Mouse (Mus musculus) naive thymus-derived CD4-positive, alpha-beta T cell, adult 2 months (primary cell): Measurements from ENCODE around the gene Bola2.

Experiments used
- DNase-seq: peaks from one replicate; pipeline ENCODE4 v3.0.0-alpha.2; 2011; ENCODE audit warnings: low read depth

The Bola2 gene

DNA sequence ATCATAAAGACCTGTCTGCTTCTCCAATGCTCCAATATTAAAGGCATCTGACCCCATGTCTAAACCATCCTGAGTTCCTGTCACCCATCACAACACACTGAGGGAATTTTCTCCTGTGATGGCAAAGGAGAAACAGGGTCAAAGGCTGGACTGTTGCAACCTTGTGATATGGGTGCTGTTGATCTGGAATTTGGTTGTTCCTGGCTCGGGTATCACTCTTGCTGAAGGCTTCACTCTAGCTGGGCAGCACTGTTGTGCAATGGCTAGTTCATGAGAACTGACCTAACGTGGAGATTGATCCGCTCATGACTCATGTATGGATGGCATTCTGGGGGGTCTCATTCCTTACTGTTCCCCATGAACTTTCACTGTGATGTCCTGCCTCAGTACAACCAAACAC, 6.2 kb upstream of the Bola2 start:
- no peak for DNase-seq

DNA sequence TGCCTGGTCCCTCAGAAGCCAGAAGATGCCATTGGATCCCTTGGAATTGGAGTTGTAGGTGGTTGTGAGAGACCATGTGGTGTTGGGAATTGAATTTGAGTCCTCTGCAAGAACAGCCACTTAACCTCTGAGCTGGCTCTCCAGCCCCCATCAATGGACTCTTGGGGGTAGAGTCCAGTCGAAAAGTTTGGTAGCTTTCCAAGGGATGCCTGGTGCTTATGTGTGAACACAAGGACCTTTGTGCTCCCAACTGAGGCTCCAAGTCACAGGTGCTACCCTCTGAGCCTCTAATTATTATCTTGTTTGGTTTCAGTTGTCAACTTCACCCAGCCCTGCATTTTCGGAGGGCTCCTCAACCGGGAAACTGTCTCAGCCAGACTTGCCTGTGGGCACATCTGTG, 4.5 kb upstream of the Bola2 start:
- DNase-seq = no peak

DNA sequence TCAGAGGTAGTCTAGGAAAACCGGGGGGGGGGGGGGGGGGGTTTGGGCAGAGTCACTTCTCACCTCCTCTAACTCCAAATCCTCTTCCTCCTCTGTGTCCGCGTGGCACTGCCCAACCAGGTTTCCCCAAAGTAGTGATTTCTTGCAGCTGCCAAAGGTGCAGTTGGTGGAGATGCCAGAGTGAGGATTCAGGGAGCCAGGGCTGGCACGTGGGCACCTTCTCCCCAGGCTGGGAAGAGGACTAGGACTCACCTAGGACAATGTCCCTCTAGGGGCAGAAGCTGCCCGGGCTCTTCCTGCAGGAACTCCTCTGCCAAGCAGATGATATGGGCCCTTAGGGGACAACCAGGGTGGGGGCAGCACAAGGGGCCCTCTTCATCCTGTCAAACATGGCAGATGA, 3.5 kb upstream of the Bola2 start:
- DNase-seq = no peak

DNA sequence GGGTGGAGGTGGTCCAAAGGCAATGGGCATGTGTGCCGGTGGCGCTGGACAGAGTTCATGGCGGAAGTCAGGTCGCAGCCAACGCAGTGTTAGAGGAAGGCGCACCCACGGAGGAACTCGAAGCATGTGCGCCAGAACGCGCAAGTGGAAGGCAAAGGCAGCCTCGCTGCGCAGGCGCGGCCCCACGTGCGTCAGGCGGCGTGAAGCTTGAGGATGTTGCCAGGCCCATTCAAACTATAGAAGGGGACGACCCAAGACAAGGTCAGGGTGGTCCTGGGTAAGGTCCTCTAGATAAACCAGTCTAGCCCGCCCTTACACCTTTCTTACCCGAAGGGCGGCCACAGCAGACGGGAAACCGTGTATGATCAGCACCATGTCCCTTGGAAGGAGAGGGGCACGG, 2.8 kb upstream of the Bola2 start:
- DNase-seq = no peak

DNA sequence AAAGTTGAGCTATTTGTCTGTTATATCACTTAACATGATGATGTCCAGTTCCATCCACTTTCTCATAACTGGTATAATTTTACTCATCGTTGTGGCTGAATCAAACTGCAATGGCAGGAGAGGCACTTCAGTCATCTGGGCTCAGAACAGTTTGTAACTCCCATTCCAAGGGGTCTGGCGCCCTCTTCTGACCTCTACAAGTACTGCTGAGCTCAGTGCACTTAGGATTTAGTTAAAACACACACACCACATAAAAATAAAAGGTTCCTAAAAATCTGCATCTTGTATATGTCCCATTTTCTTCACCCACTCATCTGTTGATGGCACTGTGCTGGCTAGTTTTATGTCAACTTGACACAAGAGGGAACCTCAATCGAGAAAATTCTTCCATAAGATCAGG, 1.9 kb upstream of the Bola2 start:
- DNase-seq = peak; percentile 95

DNA sequence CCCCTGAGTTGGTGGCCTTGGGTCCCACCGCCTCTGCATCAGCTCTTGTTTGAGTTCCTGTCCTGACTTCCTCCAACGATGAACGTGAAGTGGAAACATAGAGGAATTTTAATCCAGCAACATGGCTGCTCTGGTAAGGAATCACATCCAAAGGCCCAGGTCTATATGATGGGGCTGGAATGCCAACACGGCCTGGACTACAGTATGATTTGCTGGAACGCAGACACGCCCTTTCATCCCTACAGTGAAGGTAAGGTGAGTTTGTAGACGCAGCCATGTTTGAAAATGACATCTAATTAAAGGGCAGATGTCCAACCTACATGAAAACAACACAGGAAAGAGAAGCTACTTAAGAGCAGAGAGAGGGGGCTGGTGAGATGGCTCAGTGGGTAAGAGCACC, 1.4 kb upstream of the Bola2 start:
- DNase-seq = no peak

DNA sequence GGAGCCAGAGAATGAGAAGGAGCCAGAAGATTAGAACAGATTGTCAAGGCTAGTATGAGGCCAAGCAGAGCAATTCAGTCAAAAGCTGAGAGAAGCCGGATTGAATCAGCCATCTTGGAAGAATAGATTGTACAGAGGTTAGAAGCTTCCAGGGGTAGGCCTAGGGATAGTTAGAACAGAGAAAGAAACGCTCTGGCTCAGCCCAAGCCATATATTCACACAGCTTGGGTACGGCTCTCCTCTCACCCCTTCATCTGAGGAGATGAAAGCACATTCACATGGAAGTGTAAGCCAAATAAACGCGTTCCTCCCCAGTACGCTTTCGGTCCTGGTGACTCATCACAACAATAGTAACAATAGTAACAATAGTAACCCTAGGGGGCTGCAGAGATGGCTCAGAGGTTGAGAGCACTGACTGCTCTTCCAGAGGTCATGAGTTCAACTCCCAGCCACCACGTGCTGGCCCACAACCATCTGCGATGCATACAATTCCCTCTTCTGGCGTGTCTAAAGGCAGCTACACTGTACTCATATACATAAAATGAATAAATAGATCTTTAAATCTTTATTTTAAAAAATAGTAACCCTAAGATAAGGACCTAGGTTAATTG, 655 bp upstream of the Bola2 start:
- no peak for DNase-seq

DNA sequence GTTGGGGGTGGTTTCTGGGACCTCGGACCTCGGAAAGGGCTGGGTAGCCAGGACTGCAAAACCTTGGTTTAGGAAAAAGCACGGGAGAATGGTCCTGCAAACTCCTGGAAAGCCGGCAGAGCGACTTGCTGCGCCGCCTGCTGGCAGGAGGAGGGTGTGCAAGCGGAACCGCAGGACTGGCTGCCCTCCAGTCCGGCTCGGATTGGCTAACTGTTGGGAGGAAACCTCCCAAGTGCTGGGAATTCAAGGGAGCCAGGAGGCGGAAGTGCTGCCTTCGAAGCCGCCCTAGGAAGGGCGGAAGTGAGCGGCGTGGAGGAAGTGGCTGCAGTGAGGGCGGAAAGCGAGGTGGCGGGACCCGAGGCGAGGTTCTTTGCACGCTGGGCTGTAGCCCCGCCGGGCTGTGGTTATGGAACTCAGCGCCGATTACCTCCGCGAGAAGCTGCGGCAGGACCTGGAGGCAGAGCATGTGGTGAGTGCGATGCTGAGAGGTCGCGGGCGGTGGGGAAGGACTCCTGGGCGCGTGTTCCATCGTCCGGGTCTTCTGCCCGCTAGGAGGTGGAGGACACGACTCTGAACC, 518 bp downstream of the Bola2 start, which contains the start of gene Slx1b:
Gene Slx1b (minus strand): TSS at position 154 of the 577 bp plus-strand sequence.
- peak; percentile 95 for DNase-seq

DNA sequence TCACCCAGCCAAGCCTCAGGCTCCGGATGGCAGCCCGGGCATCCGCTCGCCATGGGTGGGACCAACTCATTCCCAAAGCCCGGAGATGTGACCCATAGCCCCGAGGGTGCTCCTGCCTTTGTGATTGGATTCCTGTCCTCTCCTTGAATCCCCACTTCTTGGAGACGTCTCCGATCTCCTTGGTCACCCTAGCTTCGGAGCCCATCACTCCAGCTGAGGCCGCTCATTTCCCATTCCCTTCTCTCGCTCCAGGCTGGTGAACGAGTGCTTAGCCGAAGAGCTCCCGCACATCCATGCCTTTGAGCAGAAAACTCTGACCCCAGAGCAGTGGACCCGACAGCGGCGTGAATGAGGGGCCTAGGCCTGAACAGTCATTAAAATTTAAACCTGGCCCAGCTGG, 1.1 kb downstream of the Bola2 start:
- no peak for DNase-seq

DNA sequence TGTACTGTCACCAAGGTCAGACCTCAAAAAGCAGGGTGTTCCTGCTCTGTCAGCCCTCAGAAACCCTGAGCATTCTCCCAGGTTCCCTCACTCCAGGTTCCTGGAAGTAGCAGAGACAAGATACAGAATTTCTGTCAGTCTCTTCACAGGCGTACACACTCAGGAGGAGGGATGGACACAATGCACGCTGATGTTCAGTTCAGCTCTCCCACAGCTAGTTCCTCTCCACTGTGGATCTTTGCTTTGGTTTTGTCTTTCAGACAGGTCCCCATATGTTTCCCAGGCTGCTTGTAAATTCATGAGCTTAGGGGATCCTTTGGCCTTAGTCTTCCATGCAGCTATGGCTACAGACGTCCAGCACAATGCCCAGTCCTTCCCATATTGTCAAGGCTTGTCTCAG, 1.7 kb downstream of the Bola2 start:
- DNase-seq = no peak

DNA sequence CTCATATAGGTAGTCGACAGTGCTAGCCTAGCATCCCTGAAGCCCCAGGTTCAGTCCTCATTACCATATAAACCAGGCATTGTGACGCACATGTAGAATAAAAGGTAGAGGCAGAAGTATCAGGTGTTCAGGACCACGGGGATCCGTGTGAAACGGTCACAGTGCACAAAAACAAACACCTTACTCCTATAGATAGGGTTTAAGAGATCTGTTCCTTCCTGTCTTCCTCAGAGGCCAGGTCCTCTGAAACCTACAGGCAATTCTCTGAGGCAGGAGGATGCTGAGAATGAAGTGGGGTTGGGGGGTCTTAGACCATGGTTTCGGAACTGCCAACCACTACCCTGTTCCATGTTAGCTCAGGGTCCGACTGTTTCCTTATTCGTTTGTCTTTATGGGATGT, 2.6 kb downstream of the Bola2 start:
- no peak for DNase-seq

DNA sequence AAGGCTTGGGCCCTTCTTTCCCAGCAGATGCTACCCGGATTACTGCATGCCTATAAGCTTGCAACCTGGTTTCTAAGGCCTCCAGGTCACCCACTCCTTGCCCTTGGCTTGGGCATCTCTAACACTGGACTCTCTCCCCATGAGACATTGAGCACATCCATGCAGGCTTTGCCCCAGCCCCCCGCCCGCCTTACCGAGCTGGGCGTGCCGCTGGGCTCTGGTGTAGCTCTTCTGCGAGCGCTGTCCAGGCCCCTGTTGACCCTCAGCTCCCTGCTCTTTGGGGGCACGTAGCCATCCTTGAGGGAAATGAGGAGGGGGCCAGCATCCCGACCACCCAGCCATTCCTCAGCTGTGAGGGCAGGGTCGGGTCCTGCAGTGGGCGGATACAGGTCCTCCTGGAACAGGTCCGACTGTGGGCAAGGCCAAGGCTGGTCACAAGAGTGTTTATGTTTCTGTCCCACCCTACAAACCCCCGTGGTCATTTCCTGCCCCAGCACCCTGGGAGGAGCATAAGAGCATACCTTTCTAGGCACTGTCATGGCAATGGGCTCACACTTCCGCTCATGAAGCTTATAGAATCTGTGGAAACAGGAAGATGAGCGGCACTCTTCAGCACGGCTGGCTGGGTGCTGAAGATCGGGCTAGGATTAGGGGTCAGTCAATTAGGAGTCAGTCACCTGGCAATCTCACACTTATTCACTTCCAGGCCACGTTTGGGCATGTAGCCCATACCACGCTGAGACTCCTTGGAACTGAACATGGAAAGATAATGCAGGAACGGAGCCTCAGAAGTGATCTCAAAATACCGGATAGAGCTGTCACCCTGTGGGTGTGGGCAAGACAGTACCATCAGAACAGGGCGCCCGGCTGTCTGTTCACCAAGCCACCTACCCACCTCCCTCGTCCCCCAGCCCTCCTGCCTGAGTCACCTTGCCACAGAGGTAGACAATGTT, 5.1 kb downstream of the Bola2 start:
- no peak for DNase-seq

DNA sequence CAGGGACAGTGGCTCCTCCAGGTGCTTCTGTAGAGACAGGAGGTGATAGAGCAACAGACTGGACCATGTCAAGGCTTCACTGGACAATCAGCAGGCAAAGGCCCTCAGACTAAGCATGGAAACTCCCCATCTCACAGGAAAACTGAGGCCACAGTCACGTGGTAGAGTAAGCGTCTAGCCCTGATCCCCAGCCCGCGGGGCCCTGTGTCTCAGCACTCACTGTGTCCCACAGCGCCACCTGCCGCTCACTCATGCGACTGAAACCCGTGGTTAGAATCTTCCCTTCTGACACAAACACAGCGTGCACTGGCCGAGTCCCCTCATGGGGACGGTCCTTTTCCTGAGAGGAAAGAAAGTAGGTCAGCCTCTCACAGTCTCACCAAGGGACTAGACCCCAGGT, 5.9 kb downstream of the Bola2 start:
- peak; percentile 97 for DNase-seq

DNA sequence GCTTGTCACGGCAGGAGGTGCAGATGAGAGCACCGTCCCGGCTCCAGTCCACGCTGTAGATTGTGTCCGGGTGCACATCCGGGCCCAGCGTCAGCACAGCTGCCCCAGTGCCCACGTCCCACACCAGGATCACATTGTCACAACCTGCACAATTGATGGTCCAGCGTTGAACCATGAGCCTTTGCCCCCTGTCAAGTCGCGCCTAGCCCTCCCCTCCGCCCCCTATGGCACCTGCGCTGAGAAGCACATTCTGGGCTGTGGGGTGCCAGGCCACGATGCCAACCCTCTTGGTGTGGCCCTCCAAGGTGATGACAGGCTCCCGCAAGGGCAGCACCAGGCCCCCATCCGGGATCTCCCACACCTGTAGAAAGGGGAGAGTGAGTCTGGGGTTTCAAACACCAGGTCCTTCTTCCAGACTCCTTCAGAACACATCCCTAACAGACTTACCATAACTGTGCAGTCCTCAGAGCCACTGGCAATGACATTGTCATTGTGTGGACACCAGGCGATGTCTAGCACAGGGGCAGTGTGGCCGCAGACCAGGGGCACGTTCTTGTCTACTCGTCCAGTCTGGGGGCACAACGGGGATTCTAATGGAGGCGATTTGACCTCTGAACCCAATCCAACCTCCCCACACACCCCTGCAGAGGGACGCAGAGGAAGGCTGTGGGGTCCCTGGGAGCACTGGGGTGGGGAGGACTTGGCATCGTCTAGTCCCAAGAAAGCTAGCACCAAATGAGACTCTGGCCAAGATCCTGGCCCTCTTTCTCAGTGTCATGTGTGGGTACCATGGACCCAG, 6.6 kb downstream of the Bola2 start:
- no peak for DNase-seq

DNA sequence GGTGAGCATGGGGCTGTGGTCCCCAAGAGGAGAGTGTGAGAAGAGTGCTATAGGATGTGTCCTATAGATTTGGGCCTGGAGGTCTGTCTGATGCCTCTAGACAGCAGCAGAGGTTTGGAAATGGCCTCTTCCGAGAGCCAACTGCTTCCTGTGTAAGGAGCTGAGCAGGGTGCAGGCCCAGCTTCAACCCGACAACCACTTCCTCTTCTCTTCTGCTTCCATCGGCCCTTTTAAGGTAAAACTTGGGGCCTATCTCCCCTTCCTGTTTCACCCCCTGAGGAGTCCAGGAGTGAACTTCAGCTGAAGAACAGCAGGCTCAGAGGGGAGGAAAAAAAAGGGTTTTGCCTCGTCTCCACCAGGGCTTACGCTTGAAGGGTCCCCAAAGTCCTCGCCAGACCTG, 7.2 kb downstream of the Bola2 start:
- peak; percentile 91 for DNase-seq

DNA sequence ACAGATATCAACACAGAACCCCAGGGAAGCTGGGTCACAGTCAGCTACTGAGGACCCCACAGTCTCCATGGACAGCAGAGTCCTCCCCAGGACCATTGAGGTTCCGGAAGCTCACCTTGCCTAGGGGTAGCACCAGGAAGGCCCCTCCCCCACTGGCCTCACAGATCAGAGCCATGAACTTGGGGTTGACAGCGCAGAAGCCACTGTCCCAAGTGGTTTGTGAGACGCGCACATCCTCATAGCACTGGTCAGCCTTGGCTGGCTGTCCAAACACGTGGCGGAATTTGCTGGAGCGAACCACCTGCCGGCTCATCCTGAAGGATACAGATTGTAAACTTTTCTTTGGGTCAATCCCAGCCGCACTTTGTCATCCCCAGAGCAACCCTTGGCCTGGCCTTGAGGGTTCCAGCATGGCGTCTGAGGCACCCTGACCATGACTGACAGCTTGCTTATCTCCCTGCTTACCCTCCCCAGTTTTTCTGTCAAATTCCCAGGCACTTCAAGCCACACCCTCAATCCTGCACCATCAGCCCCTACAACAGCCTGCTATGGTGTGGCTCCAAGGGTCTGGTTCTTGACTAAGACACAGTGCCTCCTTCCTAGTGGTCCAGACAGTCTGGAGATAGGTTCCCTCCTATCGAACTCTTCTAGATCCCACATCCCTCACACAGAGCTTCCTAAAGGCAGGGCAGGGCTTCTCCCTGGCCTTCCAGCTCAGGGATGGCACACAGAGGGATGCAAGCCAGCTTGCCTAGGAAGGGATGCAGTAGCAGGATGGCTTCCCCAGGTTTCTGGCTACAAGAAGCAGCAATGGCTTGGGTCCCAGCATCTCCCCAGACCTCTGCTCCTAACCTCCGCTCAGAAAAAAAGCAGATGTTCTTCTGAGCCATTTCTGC, 7.9 kb downstream of the Bola2 start:
- DNase-seq = no peak

DNA sequence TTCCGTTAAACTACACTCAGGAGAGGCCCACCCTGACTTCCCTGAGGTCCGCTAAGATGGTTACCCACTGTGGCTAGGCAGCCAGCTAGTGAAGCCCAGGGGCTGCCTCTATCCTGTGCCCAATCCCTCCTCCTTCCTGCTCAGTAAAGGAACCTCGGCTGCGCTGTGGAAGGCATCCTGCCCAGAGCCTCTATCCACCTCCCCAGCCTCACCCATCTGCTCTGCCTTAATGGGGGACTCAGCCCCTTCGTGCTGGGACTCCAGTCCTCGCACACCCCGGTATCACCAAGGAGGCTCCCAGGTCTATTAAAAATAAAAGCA, 8.5 kb downstream of the Bola2 start:
- no peak for DNase-seq

DNA sequence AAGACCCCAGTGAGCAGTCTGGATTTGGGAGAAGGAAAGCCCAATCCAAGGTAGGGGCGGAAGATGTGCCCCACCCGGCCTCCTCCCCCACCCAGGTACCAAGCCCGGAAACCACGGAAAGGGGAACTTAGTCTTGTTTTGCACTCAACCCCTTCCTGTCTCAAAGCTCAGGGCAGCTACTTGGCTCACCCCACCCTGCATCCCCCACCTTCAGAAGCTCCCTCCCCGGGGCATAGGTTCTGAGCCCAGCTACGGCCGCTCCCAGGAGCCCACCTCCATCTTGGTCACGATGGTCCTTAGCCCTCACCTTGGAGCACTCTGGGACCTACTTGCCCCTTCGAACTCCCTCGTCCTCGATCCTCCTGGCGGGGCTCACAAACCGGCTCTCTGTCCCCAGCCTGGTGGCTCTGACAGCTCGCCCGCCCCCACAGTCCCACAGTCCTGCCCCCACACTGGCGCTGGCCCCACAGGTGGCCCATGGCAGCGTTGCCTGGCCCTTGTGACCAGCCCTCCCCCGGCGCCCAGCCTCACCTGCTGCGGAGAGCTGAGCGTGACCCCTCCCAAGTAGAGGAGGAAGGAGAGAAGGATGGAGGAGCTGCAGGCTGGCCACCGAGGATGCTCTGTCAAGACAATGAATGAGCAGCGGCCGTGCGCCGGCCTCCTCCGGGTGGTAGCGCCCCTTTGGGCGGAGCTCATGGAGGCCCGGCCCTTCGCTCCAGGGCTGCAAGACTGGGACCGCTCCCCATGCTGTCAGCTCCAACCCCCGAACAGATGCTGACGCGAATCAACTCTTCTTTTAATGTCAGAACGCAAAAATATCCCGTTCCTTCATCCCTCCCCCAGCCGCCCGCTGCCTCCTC, 9.2 kb downstream of the Bola2 start:
- DNase-seq = peak; percentile 91

DNA sequence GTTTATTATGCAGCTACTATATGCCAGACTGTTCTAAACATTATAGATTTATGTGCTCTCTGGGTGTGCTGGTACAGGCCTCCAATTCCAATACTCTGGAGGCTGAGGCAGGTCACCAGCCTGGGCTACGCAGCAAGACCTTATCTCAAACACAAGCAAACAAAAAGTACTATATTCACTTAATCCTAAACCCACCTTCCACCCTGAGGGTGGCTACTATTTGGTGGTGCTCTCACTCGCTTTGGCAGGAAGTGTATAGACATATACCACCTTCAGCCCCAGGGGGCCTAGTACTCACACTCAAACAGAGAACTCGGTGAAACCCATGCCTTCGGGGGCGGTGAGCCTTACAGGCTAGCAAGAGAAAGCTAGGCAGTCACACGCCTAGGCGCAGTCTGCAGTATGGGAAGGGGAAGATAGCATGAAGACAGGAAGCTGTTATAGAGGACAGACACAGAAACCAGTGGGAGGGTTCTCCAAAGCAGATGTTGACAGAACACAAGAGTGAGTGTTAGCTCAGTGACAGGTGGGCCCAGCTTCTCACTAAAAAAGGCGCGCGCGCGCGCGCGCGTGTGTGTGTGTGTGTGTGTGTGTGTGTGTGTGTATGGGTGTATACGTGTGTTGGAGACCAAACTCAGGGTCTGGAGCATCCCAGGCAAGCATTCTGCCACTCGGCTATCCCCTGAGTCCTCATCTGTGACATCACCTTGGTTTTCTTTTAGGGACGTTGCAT, 12.4 kb downstream of the Bola2 start, which contains the start of gene Coro1a:
Gene Coro1a (minus strand): TSS at position 346 of the 733 bp plus-strand sequence.
- DNase-seq = peak; percentile 77
